Mouse (Mus musculus): Measurements from ENCODE around the gene Gab2. TPM values are rescaled to one million over a fixed set of nuclear protein-coding genes. Genes with fewer than 3 reads are reported as not detected.

The Gab2 gene
- polyA plus RNA-seq, 1 experiment from 2014 or later, result 5.7 TPM

- Histone ChIP-seq H3K4me1 (ENCODE audit: control insufficient read depth, insufficient read depth, low read length) (no peaks in the 10 kb centered on the region; the same call in 1 of the 2 replicates), H3K27ac (replicated peaks; ENCODE audit: low read depth, low read length) (no peak overlapping the region), H3K9ac (replicated peaks; ENCODE audit: low read length) (no peak overlapping the region), H3K27me3 (ENCODE audit: control insufficient read depth, insufficient read depth, low read length) (no peaks in the 10 kb centered on the region), H3K9me3 (replicated peaks; ENCODE audit: control insufficient read depth, low read length) (no peaks in the 10 kb centered on the region), H3K4me2 (ENCODE audit: low read depth, low read length) (no peak overlapping the region), H3K36me3 (replicated peaks; ENCODE audit: control insufficient read depth, insufficient read depth, low read depth, low read length) (no peaks in the 10 kb centered on the region), H3K4me3 (ENCODE audit: low read depth, low read length) (no peak overlapping the region)
- no peak for ATAC-seq (replicated peaks; ENCODE audit: insufficient number of reproducible peaks, low FRiP score, low TSS enrichment, low read depth)
- WGBS, result 91% methylated on average over 2 of the region's 2 CpGs
- DNase-seq (ENCODE audit: low spot score), result no peak
Observed at GRCm38 (mm10) chr7:97334406-97334805, 253.0 kb downstream of the Gab2 start.

DNA sequence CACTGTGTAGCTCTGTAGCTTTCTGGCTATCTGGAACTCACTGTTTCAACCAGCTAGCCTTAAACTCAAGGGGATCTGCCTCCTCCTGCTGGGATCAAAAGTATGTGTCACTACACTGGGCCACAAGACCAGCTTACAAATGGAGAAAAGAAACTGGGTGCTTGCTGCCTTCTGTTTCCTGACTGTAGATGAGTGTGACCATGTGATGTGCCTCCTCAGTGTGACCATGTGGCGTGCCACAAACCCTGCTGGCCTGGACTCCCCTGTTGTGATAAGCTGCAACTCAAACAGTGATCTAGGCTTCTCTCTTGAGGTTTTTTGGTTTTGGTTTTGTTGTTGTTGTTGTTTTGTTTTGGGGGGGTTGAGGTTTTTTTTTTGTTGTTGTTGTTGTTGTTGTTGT is 255.3 kb downstream of the Gab2 start:
- no peak for ATAC-seq (replicated peaks; ENCODE audit: insufficient number of reproducible peaks, low FRiP score, low TSS enrichment, low read depth)
- no peak overlapping the region for H3K4me3 ChIP-seq (ENCODE audit: low read depth, low read length)
- H3K4me1 ChIP-seq (ENCODE audit: control insufficient read depth, insufficient read depth, low read length), result no peaks in the 10 kb centered on the region; the same call in 1 of the 2 replicates
- no peaks in the 10 kb centered on the region for H3K27me3 ChIP-seq (ENCODE audit: control insufficient read depth, insufficient read depth, low read length)
- WGBS, result 80% methylated on average over 1 of the region's 1 CpGs
- H3K4me2 ChIP-seq (ENCODE audit: low read depth, low read length), result no peak overlapping the region
- H3K27ac ChIP-seq (replicated peaks; ENCODE audit: low read depth, low read length), result no peak overlapping the region
- no peaks in the 10 kb centered on the region for H3K36me3 ChIP-seq (replicated peaks; ENCODE audit: control insufficient read depth, insufficient read depth, low read depth, low read length)
- H3K9ac ChIP-seq (replicated peaks; ENCODE audit: low read length), result no peak overlapping the region
- H3K9me3 ChIP-seq (replicated peaks; ENCODE audit: control insufficient read depth, low read length), result no peaks in the 10 kb centered on the region
- DNase-seq (ENCODE audit: low spot score), result no peak

DNA sequence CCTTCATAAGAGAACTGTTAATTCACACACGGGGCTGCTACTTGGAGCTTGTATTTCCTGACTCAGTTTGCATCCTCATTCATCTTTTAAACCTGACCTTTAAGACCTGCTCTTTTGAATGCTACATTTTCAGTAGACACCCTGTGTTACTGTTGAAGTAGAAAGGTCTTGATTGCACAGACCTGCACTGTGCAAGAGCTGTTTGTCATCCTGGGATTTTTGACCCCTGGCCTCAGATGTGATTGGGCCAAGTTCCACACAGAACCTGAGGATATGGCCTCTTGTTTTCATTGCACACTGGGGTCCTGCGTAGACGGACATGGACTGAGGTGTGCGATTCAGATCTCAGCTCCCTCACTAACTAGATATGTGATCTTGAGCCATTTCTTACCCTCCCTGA is 257.2 kb downstream of the Gab2 start:
- Histone ChIP-seq H3K4me2 (ENCODE audit: low read depth, low read length) (no peak overlapping the region), H3K4me1 (ENCODE audit: control insufficient read depth, insufficient read depth, low read length) (no peaks in the 10 kb centered on the region), H3K9ac (replicated peaks; ENCODE audit: low read length) (no peak overlapping the region), H3K27me3 (ENCODE audit: control insufficient read depth, insufficient read depth, low read length) (no peaks in the 10 kb centered on the region), H3K4me3 (ENCODE audit: low read depth, low read length) (no peak overlapping the region), H3K9me3 (replicated peaks; ENCODE audit: control insufficient read depth, low read length) (no peaks in the 10 kb centered on the region), H3K27ac (replicated peaks; ENCODE audit: low read depth, low read length) (no peak overlapping the region), H3K36me3 (replicated peaks; ENCODE audit: control insufficient read depth, insufficient read depth, low read depth, low read length) (no peaks in the 10 kb centered on the region)
- no peak for DNase-seq (ENCODE audit: low spot score)
- WGBS, result 81% methylated on average over 4 of the region's 4 CpGs
- ATAC-seq (replicated peaks; ENCODE audit: insufficient number of reproducible peaks, low FRiP score, low TSS enrichment, low read depth), result no peak

- no peak for DNase-seq (ENCODE audit: low spot score)
- no peak for ATAC-seq (replicated peaks; ENCODE audit: insufficient number of reproducible peaks, low FRiP score, low TSS enrichment, low read depth)
- no peak overlapping the region for H3K4me3 ChIP-seq (ENCODE audit: low read depth, low read length)
- no peaks in the 10 kb centered on the region for H3K27me3 ChIP-seq (ENCODE audit: control insufficient read depth, insufficient read depth, low read length)
- no peak overlapping the region for H3K27ac ChIP-seq (replicated peaks; ENCODE audit: low read depth, low read length)
- H3K36me3 ChIP-seq (replicated peaks; ENCODE audit: control insufficient read depth, insufficient read depth, low read depth, low read length), result no peaks in the 10 kb centered on the region
- no peak overlapping the region for H3K4me2 ChIP-seq (ENCODE audit: low read depth, low read length)
- no peaks in the 10 kb centered on the region for H3K9me3 ChIP-seq (replicated peaks; ENCODE audit: control insufficient read depth, low read length)
- 88% methylated on average over 7 of the region's 7 CpGs for WGBS
- H3K9ac ChIP-seq (replicated peaks; ENCODE audit: low read length), result no peak overlapping the region
- H3K4me1 ChIP-seq (ENCODE audit: control insufficient read depth, insufficient read depth, low read length), result no peaks in the 10 kb centered on the region
Observed at GRCm38 (mm10) chr7:97339623-97340022, 258.2 kb downstream of the Gab2 start.

- ATAC-seq (replicated peaks; ENCODE audit: insufficient number of reproducible peaks, low FRiP score, low TSS enrichment, low read depth), result no peak
Observed at GRCm38 (mm10) chr7:97340907-97341849, 259.8 kb downstream of the Gab2 start.

DNA sequence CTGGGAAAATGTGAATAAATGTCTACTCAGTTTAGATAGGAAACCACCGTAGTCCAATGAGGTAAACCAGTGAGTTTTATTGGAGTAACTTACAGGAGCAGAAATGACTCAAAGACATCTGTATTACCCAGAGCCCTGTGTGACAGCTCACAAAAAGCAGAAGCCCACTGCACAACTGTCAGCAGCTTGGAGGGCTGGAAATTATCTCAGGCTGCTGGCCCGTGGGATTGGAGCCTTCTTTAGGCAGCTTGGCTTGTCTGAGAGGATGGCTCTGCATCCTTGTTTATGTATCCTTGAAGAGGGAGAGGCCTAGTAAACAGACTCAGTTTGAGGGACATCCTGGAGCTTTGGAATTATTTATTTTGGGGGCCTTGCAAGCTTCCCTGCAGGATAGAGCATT is 261.6 kb downstream of the Gab2 start:
- ATAC-seq (replicated peaks; ENCODE audit: insufficient number of reproducible peaks, low FRiP score, low TSS enrichment, low read depth), result no peak
- no peaks in the 10 kb centered on the region for H3K36me3 ChIP-seq (replicated peaks; ENCODE audit: control insufficient read depth, insufficient read depth, low read depth, low read length)
- no peak overlapping the region for H3K4me2 ChIP-seq (ENCODE audit: low read depth, low read length)
- no peak overlapping the region for H3K27ac ChIP-seq (replicated peaks; ENCODE audit: low read depth, low read length)
- no peaks in the 10 kb centered on the region for H3K4me1 ChIP-seq (ENCODE audit: control insufficient read depth, insufficient read depth, low read length)
- H3K4me3 ChIP-seq (ENCODE audit: low read depth, low read length), result no peak overlapping the region
- no peak overlapping the region for H3K9ac ChIP-seq (replicated peaks; ENCODE audit: low read length)
- no peak for DNase-seq (ENCODE audit: low spot score)
- H3K27me3 ChIP-seq (ENCODE audit: control insufficient read depth, insufficient read depth, low read length), result no peaks in the 10 kb centered on the region
- WGBS, result 78% methylated on average over 2 of the region's 2 CpGs
- H3K9me3 ChIP-seq (replicated peaks; ENCODE audit: control insufficient read depth, low read length), result no peaks in the 10 kb centered on the region

More at GRCm38 (mm10) chr7:97340907-97341849, 259.8 kb downstream of the Gab2 start:
- DNase-seq (ENCODE audit: low spot score), result no peak
- Histone ChIP-seq H3K4me3 (ENCODE audit: low read depth, low read length) (no peak overlapping the region), H3K4me1 (ENCODE audit: control insufficient read depth, insufficient read depth, low read length) (no peaks in the 10 kb centered on the region), H3K9ac (replicated peaks; ENCODE audit: low read length) (no peak overlapping the region), H3K9me3 (replicated peaks; ENCODE audit: control insufficient read depth, low read length) (no peaks in the 10 kb centered on the region), H3K36me3 (replicated peaks; ENCODE audit: control insufficient read depth, insufficient read depth, low read depth, low read length) (no peaks in the 10 kb centered on the region), H3K27ac (replicated peaks; ENCODE audit: low read depth, low read length) (no peak overlapping the region), H3K4me2 (ENCODE audit: low read depth, low read length) (no peak overlapping the region), H3K27me3 (ENCODE audit: control insufficient read depth, insufficient read depth, low read length) (no peaks in the 10 kb centered on the region)
- 61% methylated on average over 18 of the region's 18 CpGs for WGBS

DNA sequence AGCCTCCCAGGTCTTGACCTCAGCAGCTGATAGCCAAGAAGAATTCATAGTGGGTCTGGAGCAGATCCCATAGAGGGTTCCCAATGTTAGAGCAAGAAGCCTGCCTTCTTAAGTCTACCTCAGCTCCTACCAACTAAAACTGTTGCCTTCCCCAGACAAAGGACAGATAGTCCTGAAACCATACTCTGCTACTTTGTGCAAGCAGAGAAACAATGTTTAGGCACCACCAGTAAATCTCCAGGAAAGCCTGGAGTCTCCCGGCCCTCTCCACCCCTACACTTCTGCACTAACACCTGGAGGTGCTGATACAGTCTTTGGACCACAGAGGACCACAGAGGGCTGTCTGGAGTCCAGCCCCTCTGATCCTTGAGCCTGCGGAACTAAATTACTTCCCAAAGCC is 263.3 kb downstream of the Gab2 start:
- 84% methylated on average over 2 of the region's 2 CpGs for WGBS

DNA sequence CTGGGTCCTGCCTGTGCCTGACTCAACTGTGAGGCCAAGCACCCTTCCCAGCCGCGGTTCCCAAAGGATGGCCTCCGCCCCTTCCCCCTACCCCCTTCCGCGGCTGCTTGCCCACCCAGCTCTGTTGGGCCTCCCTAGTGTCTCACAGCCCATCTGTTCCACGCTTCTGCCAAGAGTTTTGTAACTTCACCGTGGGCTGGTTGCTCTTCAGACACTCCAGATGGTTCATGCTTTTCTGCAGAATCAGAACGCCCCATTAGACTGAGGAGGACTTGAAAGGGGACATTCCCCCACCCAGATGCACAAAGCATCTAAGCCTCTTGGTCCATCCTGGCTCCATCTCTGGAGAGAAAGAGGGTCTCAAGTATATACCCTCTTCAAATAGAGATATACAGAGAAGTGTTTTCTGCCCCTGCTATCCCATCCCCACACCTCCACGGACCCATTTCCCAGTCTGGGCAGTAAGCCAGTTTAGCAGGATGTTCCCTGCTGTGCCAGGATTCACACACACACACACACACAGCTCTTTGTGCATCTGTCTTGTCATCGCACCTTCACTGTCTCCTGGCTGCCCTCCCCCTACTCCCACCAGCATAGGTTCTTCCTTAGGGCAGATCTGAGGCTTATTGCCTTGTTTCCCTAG is 264.0 kb downstream of the Gab2 start:
- H3K4me1 ChIP-seq (ENCODE audit: control insufficient read depth, insufficient read depth, low read length), result no peaks in the 10 kb centered on the region
- H3K4me2 ChIP-seq (ENCODE audit: low read depth, low read length), result no peak overlapping the region
- no peak overlapping the region for H3K27ac ChIP-seq (replicated peaks; ENCODE audit: low read depth, low read length)
- no peak for DNase-seq (ENCODE audit: low spot score)
- no peaks in the 10 kb centered on the region for H3K27me3 ChIP-seq (ENCODE audit: control insufficient read depth, insufficient read depth, low read length)
- no peaks in the 10 kb centered on the region for H3K36me3 ChIP-seq (replicated peaks; ENCODE audit: control insufficient read depth, insufficient read depth, low read depth, low read length)
- H3K4me3 ChIP-seq (ENCODE audit: low read depth, low read length), result no peak overlapping the region
- no peak for ATAC-seq (replicated peaks; ENCODE audit: insufficient number of reproducible peaks, low FRiP score, low TSS enrichment, low read depth)
- no peaks in the 10 kb centered on the region for H3K9me3 ChIP-seq (replicated peaks; ENCODE audit: control insufficient read depth, low read length)
- 71% methylated on average over 10 of the region's 10 CpGs for WGBS
- H3K9ac ChIP-seq (replicated peaks; ENCODE audit: low read length), result no peak overlapping the region

More for the DNA sequence above, 263.3 kb downstream of the Gab2 start:
- Histone ChIP-seq H3K36me3 (replicated peaks; ENCODE audit: control insufficient read depth, insufficient read depth, low read depth, low read length) (no peaks in the 10 kb centered on the region), H3K9ac (replicated peaks; ENCODE audit: low read length) (no peak overlapping the region), H3K4me1 (ENCODE audit: control insufficient read depth, insufficient read depth, low read length) (no peaks in the 10 kb centered on the region), H3K27me3 (ENCODE audit: control insufficient read depth, insufficient read depth, low read length) (no peaks in the 10 kb centered on the region), H3K9me3 (replicated peaks; ENCODE audit: control insufficient read depth, low read length) (no peaks in the 10 kb centered on the region), H3K4me2 (ENCODE audit: low read depth, low read length) (no peak overlapping the region), H3K27ac (replicated peaks; ENCODE audit: low read depth, low read length) (no peak overlapping the region), H3K4me3 (ENCODE audit: low read depth, low read length) (no peak overlapping the region)
- ATAC-seq (replicated peaks; ENCODE audit: insufficient number of reproducible peaks, low FRiP score, low TSS enrichment, low read depth) (no peak), DNase-seq (ENCODE audit: low spot score) (no peak)
